Mouse (Mus musculus) cortical plate, adult 2 months (tissue): Measurements from ENCODE around the gene Zfp710.

Experiments
- CTCF ChIP-seq: fragments of 200-500 bp; IDR thresholded peaks from 2 replicates; pipeline ENCODE4 v1.5.1; 2011; ENCODE audit warnings: mild to moderate bottlenecking, control low read depth, low read length; ENCODE audit not compliant: insufficient read depth; ENCODE audit errors: extremely low read depth
- POLR2A ChIP-seq: fragments of 200-500 bp; IDR thresholded peaks from 2 replicates; pipeline ENCODE4 v1.6.1; 2011; ENCODE audit warnings: mild to moderate bottlenecking, low read length, control low read depth; ENCODE audit not compliant: insufficient read depth; ENCODE audit errors: extremely low read depth

GRCm38 (mm10) chr7:80039699-80040098 lies 15.1 kb downstream of the Zfp710 start:
- TF ChIP-seq POLR2A: no peak
- no peak for TF ChIP-seq CTCF
